Mouse (Mus musculus) hindbrain, embryonic 13.5 days (tissue): ENCODE measurements around the gene Lman1l. TPM values are rescaled to one million over a fixed set of nuclear protein-coding genes. Genes with fewer than 3 reads are reported as not detected.

ENCODE experiments used
- ATAC-seq: fragments of 200-750 bp; cut with Nextera tagmentation; 2 replicates; pipeline ENCODE4 v1.8.0; 2017; ENCODE audit warnings: moderate TSS enrichment; ENCODE audit not compliant: low FRiP score
- H3K27ac ChIP-seq: fragments of 300-500 bp; sonication (generic); 2 replicates; pipeline ENCODE4 v1.5.1; 2015; ENCODE audit warnings: inconsistent platforms, mild to moderate bottlenecking, moderate library complexity
- H3K27me3 ChIP-seq: fragments of 300-500 bp; sonication (generic); 2 replicates; pipeline ENCODE4 v1.6.1; 2015; ENCODE audit warnings: mild to moderate bottlenecking, inconsistent platforms
- H3K36me3 ChIP-seq: fragments of 300-500 bp; sonication (generic); 2 replicates; pipeline ENCODE4 v1.6.1; 2015; ENCODE audit warnings: mild to moderate bottlenecking, inconsistent platforms
- H3K4me1 ChIP-seq: fragments of 300-500 bp; sonication (generic); replicated peaks from 2 replicates; pipeline ENCODE4 v1.6.1; 2015; ENCODE audit warnings: inconsistent platforms
- H3K4me2 ChIP-seq: fragments of 300-500 bp; sonication (generic); 2 replicates; pipeline ENCODE4 v1.6.1; 2015; ENCODE audit warnings: inconsistent platforms, mild to moderate bottlenecking, moderate library complexity
- H3K4me3 ChIP-seq: fragments of 300-500 bp; sonication (generic); 2 replicates; pipeline ENCODE4 v1.5.1; 2015; ENCODE audit warnings: mild to moderate bottlenecking, inconsistent platforms
- H3K9ac ChIP-seq: fragments of 300-500 bp; sonication (generic); 2 replicates; pipeline ENCODE4 v1.6.1; 2015; ENCODE audit warnings: mild to moderate bottlenecking, inconsistent platforms
- H3K9me3 ChIP-seq: fragments of 300-500 bp; sonication (generic); 2 replicates; pipeline ENCODE4 v1.6.1; 2016; ENCODE audit warnings: inconsistent platforms
- WGBS: fragments of 180-500 bp; shearing (Covaris S2); methylation state at CpG from one replicate; pipeline ENCODE4 v1.1.7; 2015; 5-methylcytosine and 5-hydroxymethylcytosine counted together
- polyA plus RNA-seq: library from polyadenylated mRNA; unstranded; fragments of >200 nt; fragmentation: Nextera tagmentation; extraction: Ambion mirVana; gene quantifications from 2 replicates; pipeline ENCODE4 v1.2.1, GENCODE M21; 2015

The Lman1l gene
- polyA plus RNA-seq, 1 experiment from 2014 or later, result not detected

DNA sequence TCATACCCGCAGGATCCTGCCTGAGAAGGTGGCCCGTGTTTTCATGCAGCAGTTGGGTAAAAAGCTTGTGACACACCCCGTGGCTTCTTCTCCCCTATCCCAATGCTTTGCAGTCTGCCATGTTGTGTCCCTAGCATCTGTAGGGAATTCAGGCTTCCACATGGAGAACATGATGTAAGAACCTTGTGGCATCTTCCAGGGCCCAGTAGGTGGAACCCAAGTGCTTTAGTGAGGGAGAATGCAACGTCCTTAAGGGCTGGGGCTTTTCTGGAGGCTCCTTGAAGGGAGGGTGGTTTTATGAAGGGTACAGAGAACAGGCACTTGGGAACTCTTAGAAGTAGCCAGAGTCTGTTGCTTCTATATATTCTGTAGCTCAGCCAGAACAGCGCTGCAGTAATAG, 29.8 kb downstream of the Lman1l start:
- ATAC-seq, result no peak
- Histone ChIP-seq H3K27me3 (no peaks in the 10 kb centered on the region), H3K9me3 (no peaks in the 10 kb centered on the region), H3K27ac (no peak overlapping the region), H3K4me2 (peak overlapping the region; percentile 89), H3K9ac (peak overlapping the region; percentile 82; the same call in 1 of the 2 replicates), H3K4me3 (peak overlapping the region; percentile 66; the same call in 1 of the 2 replicates), H3K4me1 (peaks cover 24% of the 10 kb centered on the region), H3K36me3 (peaks cover 59% of the 10 kb centered on the region)
- WGBS, result 41% methylated on average over 5 of the region's 5 CpGs

DNA sequence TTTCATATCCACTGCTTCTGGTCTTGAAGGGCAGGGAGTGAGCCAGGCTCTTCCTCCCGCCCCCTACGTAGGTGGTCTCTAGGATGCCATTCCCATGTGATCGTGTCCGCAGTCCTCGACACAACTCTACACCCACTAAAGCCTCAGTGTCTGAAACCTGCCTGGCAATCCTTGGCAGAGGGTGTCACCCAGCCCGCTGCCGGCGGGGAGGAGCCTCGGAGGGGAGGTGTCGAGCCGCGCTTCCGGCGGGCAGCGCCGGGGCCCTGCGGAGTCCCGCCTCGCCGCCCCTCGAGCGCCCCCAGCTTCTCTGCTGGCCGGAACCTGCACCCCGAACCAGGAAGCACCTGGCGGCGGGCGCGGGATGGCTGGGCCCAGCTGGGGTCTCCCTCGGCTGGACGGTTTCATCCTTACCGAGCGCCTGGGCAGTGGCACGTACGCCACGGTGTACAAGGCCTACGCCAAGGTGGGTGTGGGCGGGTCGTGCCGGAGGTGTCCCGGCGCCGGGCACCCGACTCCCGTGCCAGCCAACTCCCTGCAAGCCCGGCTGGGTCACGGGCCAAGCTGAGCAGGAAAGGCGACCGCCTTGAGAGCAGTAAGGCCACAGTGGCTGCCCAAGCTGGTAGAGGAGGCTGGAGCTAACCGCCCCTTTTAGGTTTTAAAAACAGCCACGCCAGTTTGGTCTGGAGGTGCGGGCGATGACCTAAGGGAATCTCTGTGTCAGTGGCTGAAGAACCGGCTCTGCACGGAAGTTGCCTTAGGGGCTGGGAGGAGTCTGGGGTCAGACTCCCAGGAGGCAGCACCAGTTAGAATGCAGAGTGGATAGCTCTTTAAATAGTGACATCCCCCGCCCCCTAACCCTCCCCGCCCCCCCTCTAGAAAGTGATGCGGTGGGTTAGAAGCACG, 31.1 kb downstream of the Lman1l start, which contains the start of gene Ulk3:
Gene Ulk3 (plus strand): TSS at position 229 of the 903 bp plus-strand sequence.
- no peaks in the 10 kb centered on the region for H3K9me3 ChIP-seq
- H3K4me3 ChIP-seq, result peak within 1 kb of the TSS; percentile 66
- H3K27ac ChIP-seq, result peak within 1 kb of the TSS; percentile 75
- WGBS, result 1% methylated on average over 56 of the region's 58 CpGs
- H3K4me2 ChIP-seq, result peak within 1 kb of the TSS; percentile 89
- peaks cover 24% of the 10 kb centered on the region for H3K4me1 ChIP-seq
- no peaks in the 10 kb centered on the region for H3K27me3 ChIP-seq
- H3K9ac ChIP-seq, result peak within 1 kb of the TSS; percentile 82
- peak; percentile 86 for ATAC-seq
- H3K36me3 ChIP-seq, result peaks cover 59% of the 10 kb centered on the region

DNA sequence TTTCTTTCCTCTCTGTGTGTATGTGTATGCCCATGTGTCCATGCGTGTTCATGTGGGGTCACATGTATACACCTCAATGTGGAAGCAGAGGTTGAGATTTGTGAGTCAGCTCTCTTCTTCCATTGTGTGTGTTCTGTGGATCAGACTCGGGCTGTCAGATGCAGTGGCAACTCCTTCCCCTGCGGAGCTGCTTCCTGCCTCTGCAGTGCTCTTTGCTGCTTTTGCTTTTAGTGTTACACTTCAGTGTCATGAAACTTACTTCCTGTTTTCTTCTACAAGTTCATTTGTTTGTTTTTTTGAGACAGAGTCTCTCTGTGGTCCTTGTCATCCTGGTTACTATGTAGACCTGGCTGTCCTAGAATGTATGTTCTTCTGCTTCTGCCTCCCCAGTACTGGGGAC, 35.6 kb downstream of the Lman1l start:
- Histone ChIP-seq H3K4me3 (no peak overlapping the region), H3K9ac (no peak overlapping the region), H3K36me3 (peaks cover 76% of the 10 kb centered on the region), H3K4me1 (peaks cover 13% of the 10 kb centered on the region), H3K27ac (no peak overlapping the region), H3K27me3 (no peaks in the 10 kb centered on the region), H3K4me2 (no peak overlapping the region), H3K9me3 (no peaks in the 10 kb centered on the region)
- 89% methylated on average over 3 of the region's 3 CpGs for WGBS
- ATAC-seq, result no peak

DNA sequence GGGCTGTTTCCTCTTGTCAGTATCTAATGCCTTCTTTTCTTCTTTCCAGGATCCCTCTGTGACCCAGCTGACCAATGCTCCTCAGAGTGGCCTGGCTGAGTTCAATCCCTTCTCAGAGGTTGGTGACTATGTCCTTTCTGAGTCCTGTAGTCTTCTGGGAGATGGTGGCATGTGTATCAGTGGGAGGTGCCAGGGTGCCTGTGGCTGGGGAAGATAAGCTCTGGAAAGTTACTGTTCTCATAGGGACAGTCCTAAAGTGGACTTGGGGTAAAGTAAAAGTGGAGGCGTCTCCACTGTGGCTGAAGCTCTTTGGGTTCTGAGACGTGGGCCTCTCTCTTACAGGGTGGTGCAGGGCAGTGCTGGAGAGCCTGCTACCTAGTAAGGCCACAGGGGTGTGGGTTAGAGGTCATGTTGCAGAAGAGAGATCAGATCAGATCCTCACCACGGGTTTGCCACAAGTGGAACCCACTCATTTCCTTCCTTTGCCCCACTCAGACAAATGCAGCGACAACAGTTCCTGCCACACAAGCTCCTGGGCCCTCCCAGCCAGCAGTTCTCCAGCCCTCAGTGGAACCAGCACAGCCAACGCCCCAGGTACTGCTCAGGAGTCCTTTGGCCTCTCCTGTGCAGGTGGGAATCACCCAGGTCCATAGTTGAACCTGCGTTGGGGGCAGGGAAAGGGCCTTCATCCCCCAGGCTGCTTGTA, 43.3 kb downstream of the Lman1l start:
- Histone ChIP-seq H3K27ac (no peak overlapping the region), H3K9me3 (no peaks in the 10 kb centered on the region), H3K27me3 (no peaks in the 10 kb centered on the region), H3K36me3 (peaks cover 59% of the 10 kb centered on the region), H3K4me3 (no peak overlapping the region), H3K4me2 (no peak overlapping the region), H3K9ac (no peak overlapping the region), H3K4me1 (no peaks in the 10 kb centered on the region)
- ATAC-seq, result no peak
- 91% methylated on average over 6 of the region's 6 CpGs for WGBS

DNA sequence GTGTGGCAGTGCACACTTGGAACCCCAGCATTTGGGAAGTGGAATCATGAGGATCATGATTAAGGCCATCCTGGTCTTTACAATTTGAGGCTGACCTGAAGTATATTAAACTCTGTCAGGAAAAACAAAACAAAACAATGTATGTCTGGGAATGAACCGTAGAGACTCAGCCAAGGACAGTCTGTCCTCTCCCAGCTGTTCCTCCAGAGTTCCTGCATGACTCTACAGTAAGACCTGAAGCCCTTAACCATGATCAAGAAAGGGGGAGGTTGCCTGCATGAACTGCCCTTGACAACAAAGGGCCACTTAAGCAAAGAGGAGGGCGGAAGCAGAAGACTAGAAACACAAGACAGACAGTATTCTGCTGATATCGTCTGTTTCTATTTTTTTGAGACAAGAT, 45.0 kb downstream of the Lman1l start:
- Histone ChIP-seq H3K36me3 (peaks cover 54% of the 10 kb centered on the region), H3K4me3 (no peak overlapping the region)
- 88% methylated on average over 3 of the region's 3 CpGs for WGBS

DNA sequence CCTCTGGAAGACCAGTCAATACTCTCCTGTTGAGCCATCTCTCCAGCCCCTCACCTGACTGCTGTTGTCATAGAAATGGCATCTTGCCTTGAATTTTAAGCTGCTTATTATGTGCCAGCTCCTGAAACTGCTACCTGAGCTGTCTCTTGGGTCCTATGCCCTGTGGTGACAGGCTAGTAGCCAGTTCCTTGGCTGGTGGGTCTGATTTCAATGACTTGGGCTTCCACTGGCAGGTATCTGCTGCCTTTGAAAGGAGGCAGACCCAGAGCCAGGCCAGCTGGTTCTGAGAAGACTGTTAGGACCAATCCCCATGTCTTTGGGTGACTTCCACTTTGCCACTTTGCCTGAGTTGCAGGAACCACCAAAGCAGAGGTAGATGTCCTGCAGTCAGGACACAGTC, 46.2 kb downstream of the Lman1l start:
- H3K4me1 ChIP-seq, result no peaks in the 10 kb centered on the region
- H3K27me3 ChIP-seq, result no peaks in the 10 kb centered on the region
- ATAC-seq, result no peak
- H3K9ac ChIP-seq, result no peak overlapping the region
- H3K36me3 ChIP-seq, result peaks cover 53% of the 10 kb centered on the region
- no peak overlapping the region for H3K4me2 ChIP-seq
- no peak overlapping the region for H3K27ac ChIP-seq
- H3K9me3 ChIP-seq, result no peaks in the 10 kb centered on the region
- H3K4me3 ChIP-seq, result no peak overlapping the region

More for the DNA sequence above, 45.0 kb downstream of the Lman1l start:
- H3K4me1 ChIP-seq, result no peaks in the 10 kb centered on the region
- no peak overlapping the region for H3K27ac ChIP-seq
- H3K9ac ChIP-seq, result no peak overlapping the region
- H3K27me3 ChIP-seq, result no peaks in the 10 kb centered on the region
- no peak for ATAC-seq
- no peak overlapping the region for H3K4me2 ChIP-seq
- H3K9me3 ChIP-seq, result no peaks in the 10 kb centered on the region

DNA sequence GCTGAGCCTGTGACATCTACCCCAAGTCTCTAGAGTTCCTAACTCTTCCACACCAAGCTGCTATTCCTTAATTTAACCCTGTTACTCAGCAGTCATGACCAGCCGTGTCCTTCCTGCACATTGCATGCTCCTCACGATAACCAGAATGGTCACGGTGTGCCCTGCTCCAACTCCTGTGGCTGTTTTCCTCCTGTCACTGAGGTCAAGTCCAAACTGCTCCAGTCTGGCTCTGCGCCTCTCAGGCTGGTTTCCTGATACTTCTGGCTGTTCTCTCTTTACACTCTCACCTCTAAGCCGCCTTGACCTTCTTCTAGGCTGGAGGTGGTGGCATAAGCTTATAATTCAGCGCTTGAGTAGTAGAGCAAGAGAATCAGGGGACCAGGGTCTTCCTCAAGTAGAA, 52.1 kb downstream of the Lman1l start:
- Histone ChIP-seq H3K27ac (no peak overlapping the region), H3K4me3 (no peak overlapping the region), H3K9me3 (no peaks in the 10 kb centered on the region), H3K36me3 (peaks cover 44% of the 10 kb centered on the region), H3K9ac (no peak overlapping the region), H3K27me3 (no peaks in the 10 kb centered on the region), H3K4me1 (peaks cover 18% of the 10 kb centered on the region), H3K4me2 (no peak overlapping the region)
- ATAC-seq, result no peak
- WGBS, result 96% methylated on average over 6 of the region's 6 CpGs

DNA sequence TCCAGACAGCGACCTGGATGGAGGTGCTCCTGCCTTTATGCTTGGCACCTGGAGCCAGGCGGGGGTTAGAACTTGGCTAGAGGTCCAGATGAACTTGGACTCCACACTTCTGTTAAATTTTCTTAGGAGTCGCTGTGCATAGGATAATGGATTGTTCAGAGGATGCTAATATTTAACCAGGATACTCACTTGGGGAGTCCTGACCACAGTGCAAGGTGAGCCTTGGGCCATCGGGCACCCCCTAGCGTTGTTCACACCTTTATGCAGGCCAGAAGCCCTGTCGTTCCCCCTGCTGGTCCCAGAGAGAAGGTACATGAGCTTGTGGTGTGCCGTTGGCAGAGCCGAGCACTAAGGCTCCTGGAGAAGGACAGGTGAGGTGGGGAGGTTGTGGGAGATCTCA, 53.7 kb downstream of the Lman1l start:
- no peak for ATAC-seq
- H3K9ac ChIP-seq, result no peak overlapping the region; the same call in 1 of the 2 replicates
- H3K4me2 ChIP-seq, result no peak overlapping the region
- H3K27me3 ChIP-seq, result no peaks in the 10 kb centered on the region
- H3K36me3 ChIP-seq, result peaks cover 39% of the 10 kb centered on the region
- H3K9me3 ChIP-seq, result no peaks in the 10 kb centered on the region
- H3K4me3 ChIP-seq, result no peak overlapping the region
- WGBS, result 63% methylated on average over 8 of the region's 8 CpGs
- no peak overlapping the region for H3K27ac ChIP-seq
- peaks cover 31% of the 10 kb centered on the region for H3K4me1 ChIP-seq

DNA sequence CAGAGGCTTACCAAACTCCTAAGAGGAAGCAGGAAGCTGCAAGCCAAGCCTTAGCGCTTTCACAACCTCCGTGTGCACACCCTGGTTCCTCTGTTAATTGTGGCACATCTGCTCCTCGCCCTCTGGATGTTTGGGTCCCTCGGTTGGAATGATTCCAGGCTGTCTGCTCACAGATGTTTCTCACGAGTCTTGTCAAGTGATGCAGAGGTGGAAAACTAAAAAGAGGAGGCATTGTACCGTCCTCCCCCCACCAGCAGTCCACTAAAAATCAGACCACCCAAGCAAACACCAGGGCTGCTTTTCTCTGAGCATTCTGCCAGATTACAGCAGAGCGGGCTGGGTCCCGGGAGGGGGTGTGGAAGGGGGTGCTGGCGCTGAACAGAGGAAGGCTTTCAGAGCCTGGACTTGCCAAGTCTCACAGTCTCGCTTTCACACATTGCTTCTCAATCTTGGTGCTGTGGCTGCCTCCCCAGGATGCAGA, 54.8 kb downstream of the Lman1l start:
- peak overlapping the region; percentile 60 for H3K27ac ChIP-seq
- 53% methylated on average over 10 of the region's 10 CpGs for WGBS
- H3K4me3 ChIP-seq, result no peak overlapping the region
- H3K4me1 ChIP-seq, result peaks cover 38% of the 10 kb centered on the region
- peak overlapping the region; percentile 24; the same call in 1 of the 2 replicates for H3K9ac ChIP-seq
- no peak for ATAC-seq
- H3K4me2 ChIP-seq, result no peak overlapping the region
- peaks cover 30% of the 10 kb centered on the region for H3K36me3 ChIP-seq
- H3K9me3 ChIP-seq, result no peaks in the 10 kb centered on the region
- H3K27me3 ChIP-seq, result no peaks in the 10 kb centered on the region

DNA sequence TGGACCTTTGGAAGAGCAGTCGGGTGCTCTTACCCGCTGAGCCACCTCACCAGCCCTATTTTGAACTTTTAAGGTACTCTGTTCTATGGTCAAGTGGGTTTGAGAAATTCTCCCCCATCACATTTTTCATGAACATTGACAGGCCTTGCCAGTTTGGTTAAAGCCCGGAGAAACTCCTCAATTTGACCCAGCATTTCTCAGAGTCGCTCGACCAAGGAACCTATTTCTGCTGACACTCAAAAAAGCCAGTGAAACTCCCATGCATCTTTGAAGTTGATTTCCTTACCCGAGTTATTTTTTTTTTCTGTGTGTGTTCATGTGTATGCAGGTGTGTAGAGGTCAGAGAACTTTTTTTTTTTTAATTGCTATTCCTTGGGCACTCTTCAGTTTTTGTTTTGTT, 56.0 kb downstream of the Lman1l start:
- H3K36me3 ChIP-seq, result peaks cover 19% of the 10 kb centered on the region
- H3K27me3 ChIP-seq, result no peaks in the 10 kb centered on the region
- H3K9me3 ChIP-seq, result no peaks in the 10 kb centered on the region
- 90% methylated on average over 6 of the region's 6 CpGs for WGBS
- H3K9ac ChIP-seq, result no peak overlapping the region
- peaks cover 42% of the 10 kb centered on the region for H3K4me1 ChIP-seq
- no peak overlapping the region for H3K4me2 ChIP-seq
- H3K4me3 ChIP-seq, result no peak overlapping the region
- ATAC-seq, result no peak
- no peak overlapping the region for H3K27ac ChIP-seq

DNA sequence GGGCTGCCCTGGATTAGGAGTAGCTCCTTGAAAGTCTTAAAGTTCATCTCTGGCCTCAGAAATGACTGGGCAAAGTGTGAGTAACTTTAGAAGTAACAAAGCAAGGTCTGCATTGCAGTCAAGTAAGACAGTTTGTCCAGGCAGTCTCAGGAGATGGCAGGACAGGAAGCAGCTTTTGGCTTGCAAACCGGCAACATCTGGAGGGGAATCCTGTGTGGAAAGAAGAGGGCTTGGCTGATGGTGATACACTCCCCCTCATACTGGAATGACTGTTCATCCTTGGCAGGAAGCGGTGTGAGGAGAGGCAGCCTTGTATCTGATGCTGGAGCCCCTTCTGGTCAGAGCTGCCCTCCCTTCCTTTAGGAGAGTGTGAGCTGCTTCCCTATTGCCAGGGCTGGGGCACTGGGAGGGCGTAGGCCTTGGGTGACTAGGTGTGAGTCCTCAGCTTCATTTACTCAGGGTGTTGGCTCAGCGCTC, 57.6 kb downstream of the Lman1l start:
- WGBS, result 81% methylated on average over 4 of the region's 4 CpGs
- ATAC-seq, result no peak
- Histone ChIP-seq H3K27ac (no peak overlapping the region), H3K4me2 (no peak overlapping the region), H3K36me3 (peaks cover 3% of the 10 kb centered on the region), H3K4me3 (no peak overlapping the region), H3K9ac (peak overlapping the region; percentile 55), H3K27me3 (peaks cover 8% of the 10 kb centered on the region; the same call in 1 of the 2 replicates), H3K4me1 (peaks cover 42% of the 10 kb centered on the region), H3K9me3 (no peaks in the 10 kb centered on the region)

DNA sequence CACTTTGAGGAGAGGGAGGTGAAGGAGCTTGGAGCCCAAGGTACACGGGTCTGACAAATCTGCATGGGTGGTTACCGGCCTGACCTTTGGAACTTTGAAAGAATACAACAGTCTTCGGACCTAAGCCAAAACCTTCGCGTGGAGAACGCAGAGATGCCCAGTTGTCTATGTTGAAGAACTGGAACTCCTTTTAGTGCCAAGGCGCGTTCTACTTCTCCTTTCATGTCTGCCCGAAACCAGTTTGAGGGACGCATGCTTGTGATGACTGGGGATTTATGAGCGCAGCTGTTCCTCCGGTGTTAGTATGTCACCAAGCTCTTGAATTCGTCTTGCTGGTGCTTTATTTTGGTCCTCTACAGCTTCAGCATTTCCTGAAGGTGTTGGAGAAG, 58.9 kb downstream of the Lman1l start:
- peaks cover 8% of the 10 kb centered on the region; the same call in 1 of the 2 replicates for H3K27me3 ChIP-seq
- peak overlapping the region; percentile 74; the same call in 1 of the 2 replicates for H3K9ac ChIP-seq
- ATAC-seq, result no peak
- peak overlapping the region; percentile 68 for H3K4me3 ChIP-seq
- no peak overlapping the region for H3K27ac ChIP-seq
- peaks cover 42% of the 10 kb centered on the region for H3K4me1 ChIP-seq
- H3K36me3 ChIP-seq, result no peaks in the 10 kb centered on the region
- H3K9me3 ChIP-seq, result no peaks in the 10 kb centered on the region
- WGBS, result 84% methylated on average over 13 of the region's 13 CpGs
- peak overlapping the region; percentile 90 for H3K4me2 ChIP-seq
